Mouse (Mus musculus) bone marrow, adult 2 months (tissue): ENCODE results near the gene Grhl3.

Source experiments
- CTCF ChIP-seq: fragments of 200-500 bp; IDR thresholded peaks from 2 replicates; pipeline ENCODE4 v1.5.1; 2011; ENCODE audit warnings: low read length, control low read depth; ENCODE audit not compliant: control insufficient read depth, insufficient read depth
- POLR2A ChIP-seq: fragments of 200-500 bp; IDR thresholded peaks from 2 replicates; pipeline ENCODE4 v1.6.1; 2011; ENCODE audit warnings: low read depth, mild to moderate bottlenecking, control low read depth, low read length, borderline replicate concordance; ENCODE audit not compliant: control insufficient read depth

DNA sequence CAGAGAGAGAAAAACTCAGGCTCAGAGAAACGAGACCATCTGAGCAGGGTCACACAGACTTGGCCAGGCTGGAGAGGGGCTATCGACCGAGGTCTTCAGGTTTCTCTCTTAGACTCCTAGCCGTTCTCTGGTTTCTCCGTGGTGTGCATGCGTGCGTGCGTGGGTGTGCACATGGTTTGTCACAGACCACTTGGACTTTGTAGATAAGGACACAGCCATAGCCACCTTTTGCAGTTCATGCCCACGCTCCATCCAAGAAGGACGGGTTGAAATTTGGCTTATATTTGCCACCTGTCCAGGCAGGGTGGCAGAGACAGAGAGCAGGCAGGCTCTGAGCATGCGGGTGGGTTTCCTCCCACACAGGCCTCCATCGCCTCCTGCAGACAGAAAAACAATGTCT is 48.4 kb downstream of the Grhl3 start:
- TF ChIP-seq POLR2A = no peak
- TF ChIP-seq CTCF = no peak
